Mouse (Mus musculus) lung, postnatal 0 days (tissue): Measurements from ENCODE around the gene Suclg2. TPM values are rescaled to one million over a fixed set of nuclear protein-coding genes. Genes with fewer than 3 reads are reported as not detected.

Experiments used
- ATAC-seq: fragments of 200-750 bp; cut with Nextera tagmentation; 2 replicates; pipeline ENCODE4 v1.8.0; 2017; ENCODE audit warnings: moderate library complexity
- DNase-seq: peaks from one replicate; pipeline ENCODE4 v3.0.0-alpha.2; 2016; ENCODE audit warnings: low spot score
- H3K27ac ChIP-seq: fragments of 300-500 bp; sonication (generic); 2 replicates; pipeline ENCODE4 v1.5.1; 2014; ENCODE audit warnings: antibody characterized with exemption, mild to moderate bottlenecking, low read length, mixed read lengths
- H3K27me3 ChIP-seq: fragments of 300-500 bp; sonication (generic); replicated peaks from 2 replicates; pipeline ENCODE4 v1.6.1; 2014; ENCODE audit warnings: low read length, mixed read lengths; ENCODE audit not compliant: insufficient read depth
- H3K36me3 ChIP-seq: fragments of 300-500 bp; sonication (generic); 2 replicates; pipeline ENCODE4 v1.6.1; 2014; ENCODE audit warnings: low read length, mixed read lengths; ENCODE audit not compliant: insufficient read depth
- H3K4me1 ChIP-seq: fragments of 300-500 bp; sonication (generic); 2 replicates; pipeline ENCODE4 v1.6.1; 2014; ENCODE audit warnings: antibody characterized with exemption, low read depth, low read length, mixed read lengths; ENCODE audit not compliant: insufficient read depth
- H3K4me2 ChIP-seq: fragments of 300-500 bp; sonication (generic); replicated peaks from 2 replicates; pipeline ENCODE4 v1.6.1; 2014; ENCODE audit warnings: low read depth, mild to moderate bottlenecking, low read length, moderate library complexity, mixed read lengths
- H3K4me3 ChIP-seq: fragments of 300-500 bp; sonication (generic); 2 replicates; pipeline ENCODE4 v1.5.1; 2014; ENCODE audit warnings: low read depth, low read length
- H3K9ac ChIP-seq: fragments of 300-500 bp; sonication (generic); replicated peaks from 2 replicates; pipeline ENCODE4 v1.6.1; 2014; ENCODE audit warnings: low read depth, mild to moderate bottlenecking
- H3K9me3 ChIP-seq: fragments of 300-500 bp; sonication (generic); 2 replicates; pipeline ENCODE4 v1.6.1; 2016; ENCODE audit warnings: low read length, mixed read lengths
- CTCF ChIP-seq: IDR thresholded peaks from 2 replicates; pipeline ENCODE4 v1.5.1; 2016; ENCODE audit warnings: antibody characterized with exemption, mild to moderate bottlenecking
- EP300 ChIP-seq: IDR thresholded peaks from 2 replicates; pipeline ENCODE4 v1.6.1; 2016; ENCODE audit warnings: antibody characterized with exemption, mild to moderate bottlenecking, control low read depth
- WGBS: fragments of 180-500 bp; shearing (Covaris S2); extraction: QIAGEN DNeasy Blood & Tissue Kit; methylation state at CpG from one replicate; pipeline ENCODE4 v1.1.7; 2014; 5-methylcytosine and 5-hydroxymethylcytosine counted together
- polyA plus RNA-seq: library from polyadenylated mRNA; unstranded; fragments of >200 nt; fragmentation: Nextera tagmentation; extraction: Ambion mirVana; gene quantifications from 2 replicates; pipeline ENCODE4 v1.2.1, GENCODE M21; 2015

The Suclg2 gene
- polyA plus RNA-seq, 1 experiment from 2014 or later: 37.4 TPM

- 47% methylated on average over 4 of the region's 4 CpGs for WGBS
- no peak for DNase-seq
- no peak overlapping the region for H3K9ac ChIP-seq
- H3K4me3 ChIP-seq: no peak overlapping the region
- no peak overlapping the region for H3K4me2 ChIP-seq
- no peak overlapping the region for H3K27ac ChIP-seq
- H3K36me3 ChIP-seq: no peaks in the 10 kb centered on the region
- peaks cover 4% of the 10 kb centered on the region; the same call in 1 of the 2 replicates for H3K4me1 ChIP-seq
- 0 out of 2 replicates have a peak, but pooled peaks have one; percentile 9 for TF ChIP-seq CTCF
- no peak for TF ChIP-seq EP300
- ATAC-seq: no peak
- no peaks in the 10 kb centered on the region for H3K27me3 ChIP-seq
- H3K9me3 ChIP-seq: no peaks in the 10 kb centered on the region
These were observed 33.4 kb downstream of the Suclg2 start for GRCm38 (mm10) chr6:95685242-95685641.

GRCm38 (mm10) chr6:95679718-95680117 lies 38.9 kb downstream of the Suclg2 start:
- no peak for TF ChIP-seq CTCF
- no peak for TF ChIP-seq EP300
- H3K27me3 ChIP-seq: no peaks in the 10 kb centered on the region
- no peaks in the 10 kb centered on the region for H3K36me3 ChIP-seq
- H3K4me2 ChIP-seq: no peak overlapping the region
- 34% methylated on average over 3 of the region's 3 CpGs for WGBS
- DNase-seq: peak; percentile 18
- H3K27ac ChIP-seq: no peak overlapping the region
- H3K4me1 ChIP-seq: peaks cover 4% of the 10 kb centered on the region; the same call in 1 of the 2 replicates
- no peaks in the 10 kb centered on the region for H3K9me3 ChIP-seq
- H3K4me3 ChIP-seq: no peak overlapping the region
- no peak for ATAC-seq
- no peak overlapping the region for H3K9ac ChIP-seq

DNA sequence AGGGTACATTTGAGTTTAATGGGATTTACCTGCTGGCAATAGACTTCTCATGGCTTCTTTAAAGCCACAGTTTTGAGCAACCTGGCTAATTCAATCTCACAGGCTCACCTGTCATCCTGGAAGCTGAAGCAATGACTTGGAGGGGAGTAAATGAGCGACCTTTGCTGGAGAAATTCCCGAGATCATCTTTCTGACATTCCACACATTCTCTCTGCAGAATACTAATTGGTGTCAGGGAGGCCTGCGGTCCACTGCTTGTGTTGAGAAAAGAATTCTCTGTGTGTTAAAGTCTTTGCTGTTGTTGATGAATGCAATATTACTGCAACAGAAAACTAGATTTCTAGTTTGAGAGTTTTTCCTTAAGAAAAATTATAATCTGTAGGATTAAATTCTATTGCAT lies 39.3 kb downstream of the Suclg2 start:
- Histone ChIP-seq H3K36me3 (no peaks in the 10 kb centered on the region), H3K4me1 (peaks cover 8% of the 10 kb centered on the region; the same call in 1 of the 2 replicates), H3K9ac (no peak overlapping the region), H3K4me2 (no peak overlapping the region), H3K27ac (no peak overlapping the region), H3K27me3 (no peaks in the 10 kb centered on the region), H3K9me3 (no peaks in the 10 kb centered on the region), H3K4me3 (no peak overlapping the region)
- TF ChIP-seq CTCF: no peak
- TF ChIP-seq EP300: no peak
- whole genome bisulfite sequencing: 41% methylated on average over 3 of the region's 3 CpGs
- ATAC-seq (no peak), DNase-seq (no peak)

DNA sequence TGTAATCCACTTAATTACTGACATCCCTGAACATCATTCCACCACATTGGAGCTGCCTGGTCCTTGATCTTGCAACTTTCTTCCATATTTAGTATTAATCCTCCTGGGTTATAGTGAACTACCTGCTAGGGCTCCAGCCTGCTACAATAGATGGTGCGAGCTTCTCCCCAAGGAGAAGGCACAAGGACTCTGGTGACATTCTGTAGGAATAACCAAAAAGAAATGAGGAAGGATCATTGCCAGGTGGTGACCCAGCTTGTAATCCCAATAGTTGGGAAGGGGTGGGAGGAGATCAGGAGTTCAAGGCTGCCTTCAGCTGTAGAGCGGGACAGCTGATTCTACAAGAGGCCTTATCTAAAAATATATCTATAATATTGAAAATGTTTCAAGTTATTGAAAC lies 41.6 kb downstream of the Suclg2 start:
- Histone ChIP-seq H3K9ac (no peak overlapping the region), H3K4me3 (no peak overlapping the region), H3K9me3 (no peaks in the 10 kb centered on the region), H3K27ac (no peak overlapping the region), H3K4me2 (no peak overlapping the region), H3K36me3 (no peaks in the 10 kb centered on the region), H3K27me3 (no peaks in the 10 kb centered on the region), H3K4me1 (0 out of 2 replicates have a peak, but pooled peaks cover 5% of the 10 kb centered on the region)
- no peak for DNase-seq
- no peak for ATAC-seq
- no peak for TF ChIP-seq EP300
- TF ChIP-seq CTCF: no peak
- 97% methylated on average over 2 of the region's 2 CpGs for WGBS

- H3K27ac ChIP-seq: no peak overlapping the region
- H3K9me3 ChIP-seq: no peaks in the 10 kb centered on the region
- no peak overlapping the region for H3K4me2 ChIP-seq
- DNase-seq (no peak), ATAC-seq (no peak)
- H3K27me3 ChIP-seq: no peaks in the 10 kb centered on the region
- whole genome bisulfite sequencing: 59% methylated on average over 4 of the region's 4 CpGs
- no peak overlapping the region for H3K9ac ChIP-seq
- no peak for TF ChIP-seq EP300
- no peak for TF ChIP-seq CTCF
- no peak overlapping the region for H3K4me3 ChIP-seq
- H3K36me3 ChIP-seq: 0 out of 2 replicates have a peak, but pooled peaks cover under 1% of the 10 kb centered on the region
- H3K4me1 ChIP-seq: 0 out of 2 replicates have a peak, but pooled peaks cover 5% of the 10 kb centered on the region
These were observed 42.2 kb downstream of the Suclg2 start for GRCm38 (mm10) chr6:95676439-95676838.

- TF ChIP-seq EP300 (no peak), CTCF (no peak)
These were observed 43.4 kb downstream of the Suclg2 start for GRCm38 (mm10) chr6:95675059-95675705.

More at GRCm38 (mm10) chr6:95675059-95675705, 43.4 kb downstream of the Suclg2 start:
- no peak overlapping the region for H3K4me2 ChIP-seq
- H3K36me3 ChIP-seq: 0 out of 2 replicates have a peak, but pooled peaks cover 4% of the 10 kb centered on the region
- DNase-seq (no peak), ATAC-seq (no peak)
- no peak overlapping the region for H3K27ac ChIP-seq
- no peaks in the 10 kb centered on the region for H3K27me3 ChIP-seq
- H3K4me3 ChIP-seq: no peak overlapping the region
- no peaks in the 10 kb centered on the region for H3K9me3 ChIP-seq
- 33% methylated on average over 6 of the region's 6 CpGs for WGBS
- 0 out of 2 replicates have a peak, but pooled peaks cover 5% of the 10 kb centered on the region for H3K4me1 ChIP-seq
- no peak overlapping the region for H3K9ac ChIP-seq
